Mouse (Mus musculus) liver, postnatal 0 days (tissue): ENCODE data around the gene Gm9837.
"Not testable (repeated sequence)": the region's sequence is repeated elsewhere in the genome, so short reads cannot be mapped to it uniquely, and the experiment has no call there.

Experiments used
- CTCF ChIP-seq: sonication (generic); IDR thresholded peaks from 2 replicates; pipeline ENCODE4 v1.5.1; 2016; ENCODE audit warnings: antibody characterized with exemption, low read depth
- EP300 ChIP-seq: IDR thresholded peaks from 2 replicates; pipeline ENCODE4 v1.6.1; 2016; ENCODE audit warnings: antibody characterized with exemption, low read depth, mild to moderate bottlenecking

- TF ChIP-seq CTCF, EP300: not testable (repeated sequence)
These were observed 43.4 kb downstream of the Gm9837 start for GRCm38 (mm10) chr11:53426914-53427313.
